20 mouse cellular contexts compared by ENCODE assay signal in the genomic region with DNA sequence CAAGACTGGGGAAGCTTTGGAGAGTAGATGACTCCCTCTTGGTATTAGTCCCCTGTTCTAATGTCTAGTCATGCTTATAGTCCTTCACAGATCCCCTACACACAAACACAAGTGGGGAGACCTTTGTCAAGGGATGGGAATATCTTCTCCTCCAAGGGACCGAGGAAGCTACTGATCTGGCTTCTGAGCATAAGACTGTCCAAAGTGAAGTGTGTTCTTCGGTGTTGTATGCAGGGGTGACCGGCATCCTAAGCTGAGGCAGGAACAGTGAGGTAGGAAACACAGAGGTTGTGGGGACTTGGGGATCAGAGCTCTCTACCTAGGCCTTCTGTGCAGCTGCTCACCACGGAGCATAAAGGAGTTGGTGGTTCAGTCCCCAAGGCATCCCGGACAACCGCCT. TPM values are rescaled to one million over a fixed set of nuclear protein-coding genes. Genes with fewer than 3 reads are reported as not detected.
DNase-seq lines count a peak whose midpoint lies in the region; ATAC-seq and TF ChIP-seq lines count a peak whose summit lies in the region.
"Had no signal": no experiment of that assay in that cellular context is flagged by ENCODE, and none has a peak within 500 bp of the region (broad histone marks: within the 10 kb centered on the region; RNA-seq: fewer than 3 reads in every experiment).

No protein-coding gene starts in this region.

- no peaks in the 10 kb centered on the region for H3K9me3 ChIP-seq in liver, embryonic 11.5 days (ENCODE audit: control insufficient read depth, low read length)
- H3K9me3 ChIP-seq in embryonic facial prominence, embryonic 10.5 days, result no peaks in the 10 kb centered on the region
- H3K9me3 ChIP-seq: embryonic facial prominence, embryonic 13.5 days; kidney, embryonic 15.5 days; lung, embryonic 15.5 days; midbrain, embryonic 12.5 days; neural tube, embryonic 13.5 days had no signal

- no peak for TF ChIP-seq CTCF in gastrocnemius, adult 2 months (IDR thresholded peaks at IDR 0.05)
- TF ChIP-seq CTCF in small intestine, adult 2 months (IDR thresholded peaks at IDR 0.05; ENCODE audit: extremely low read depth, insufficient read length, insufficient replicate concordance, low read depth, low read length), result no peak

- no peak for TF ChIP-seq POLR2A in small intestine, adult 2 months (IDR thresholded peaks at IDR 0.05; ENCODE audit: low read depth, low read length)

- no peak overlapping the region for H3K4me3 ChIP-seq in gastrocnemius, adult 2 months
- H3K4me3 ChIP-seq in liver, embryonic 11.5 days (ENCODE audit: low read depth, low read length), result no peak overlapping the region
- no peak overlapping the region for H3K4me3 ChIP-seq in embryonic facial prominence, embryonic 10.5 days
- H3K4me3 ChIP-seq in small intestine, adult 2 months (ENCODE audit: low read depth, low read length), result no peak overlapping the region
- H3K4me3 ChIP-seq: embryonic facial prominence, embryonic 13.5 days; kidney, embryonic 15.5 days; lung, embryonic 15.5 days; midbrain, embryonic 12.5 days; neural tube, embryonic 13.5 days had no signal

- peak overlapping the region; percentile 59 for H3K4me2 ChIP-seq in liver, embryonic 11.5 days
- H3K4me2 ChIP-seq: embryonic facial prominence, embryonic 13.5 days; kidney, embryonic 15.5 days; lung, embryonic 15.5 days; midbrain, embryonic 12.5 days; neural tube, embryonic 13.5 days had no signal

- intact Hi-C loops in gastrocnemius, adult 2 months (cut with DNase I), result no loop called here

- no peaks in the 10 kb centered on the region for H3K27me3 ChIP-seq in liver, embryonic 11.5 days (replicated peaks; ENCODE audit: control insufficient read depth, insufficient read depth, low read length)
- peaks cover 13% of the 10 kb centered on the region; the same call in 1 of the 2 replicates for H3K27me3 ChIP-seq in embryonic facial prominence, embryonic 10.5 days (replicated peaks; ENCODE audit: low read depth, poor library complexity, severe bottlenecking)
- H3K27me3 ChIP-seq in small intestine, adult 2 months (ENCODE audit: control insufficient read depth, insufficient read depth, low read length), result peaks cover 11% of the 10 kb centered on the region
- H3K27me3 ChIP-seq: embryonic facial prominence, embryonic 13.5 days; kidney, embryonic 15.5 days; lung, embryonic 15.5 days had no signal

- DNase-seq in gastrocnemius, adult 2 months, result peak; percentile 13
- no peak for DNase-seq in gastrocnemius, adult 8-10 months (ENCODE audit: low spot score in 2 of 2)
- DNase-seq in liver, embryonic 11.5 days (ENCODE audit: low spot score), result no peak
- no peak for DNase-seq in liver
- DNase-seq in embryonic facial prominence, embryonic 10.5 days (ENCODE audit: low spot score), result no peak
- no peak for DNase-seq in cerebellum, adult 11-12 months
- no peak for DNase-seq in left cerebral cortex, adult 8-10 months (ENCODE audit: low spot score in 2 of 2)
- DNase-seq: adrenal gland, adult 8-10 months; cerebellum, postnatal 10 days; gastrocnemius, postnatal 10 days; spleen, adult 18-20 months; thymus, adult 2 months had no signal

- no peaks in the 10 kb centered on the region for H3K36me3 ChIP-seq in liver, embryonic 11.5 days (ENCODE audit: control insufficient read depth, insufficient read depth, low read length)
- no peaks in the 10 kb centered on the region for H3K36me3 ChIP-seq in embryonic facial prominence, embryonic 10.5 days (replicated peaks)
- H3K36me3 ChIP-seq in small intestine, adult 2 months (ENCODE audit: control insufficient read depth, insufficient read depth, low read length), result no peaks in the 10 kb centered on the region
- H3K36me3 ChIP-seq: embryonic facial prominence, embryonic 13.5 days; kidney, embryonic 15.5 days; lung, embryonic 15.5 days; midbrain, embryonic 12.5 days; neural tube, embryonic 13.5 days had no signal

- H3K4me1 ChIP-seq in liver, embryonic 11.5 days (replicated peaks; ENCODE audit: control insufficient read depth, insufficient read depth, low read length), result peaks cover 36% of the 10 kb centered on the region
- peaks cover 26% of the 10 kb centered on the region for H3K4me1 ChIP-seq in embryonic facial prominence, embryonic 10.5 days
- H3K4me1 ChIP-seq in small intestine, adult 2 months (ENCODE audit: control insufficient read depth, insufficient read depth, insufficient read length, low read length), result peaks cover 10% of the 10 kb centered on the region

- peak overlapping the region; percentile 46; the same call in 1 of the 2 replicates for H3K9ac ChIP-seq in liver, embryonic 11.5 days (ENCODE audit: low read depth, low read length)
- H3K9ac ChIP-seq: embryonic facial prominence, embryonic 13.5 days; kidney, embryonic 15.5 days; lung, embryonic 15.5 days; midbrain, embryonic 12.5 days; neural tube, embryonic 13.5 days had no signal

- no peak for ATAC-seq in liver, embryonic 11.5 days (replicated peaks; ENCODE audit: low FRiP score)
- ATAC-seq: hindbrain, postnatal 0 days had no signal

- peak overlapping the region; percentile 46 for H3K27ac ChIP-seq in gastrocnemius, adult 2 months
- peak overlapping the region; percentile 90 for H3K27ac ChIP-seq in liver, embryonic 11.5 days (ENCODE audit: low read depth, low read length)
- peak overlapping the region; percentile 35; the same call in 1 of the 2 replicates for H3K27ac ChIP-seq in embryonic facial prominence, embryonic 10.5 days (replicated peaks)
- H3K27ac ChIP-seq in small intestine, adult 2 months (ENCODE audit: insufficient read depth, low read depth, low read length), result peak overlapping the region; percentile 9; the same call in 1 of the 2 replicates
- H3K27ac ChIP-seq: embryonic facial prominence, embryonic 13.5 days; hindbrain, postnatal 0 days; kidney, embryonic 15.5 days; midbrain, embryonic 12.5 days; neural tube, embryonic 13.5 days had no signal

- WGBS in liver, embryonic 11.5 days, result 48% methylated on average over 6 of the region's 6 CpGs
- WGBS in embryonic facial prominence, embryonic 10.5 days, result 70% methylated on average over 6 of the region's 6 CpGs
- WGBS in small intestine, adult 2 months, result 52% methylated on average over 6 of the region's 6 CpGs

RNA-seq across cellular contexts. Expression of a gene that starts 1.3 kb away (rescaled TPM):
- under 1 TPM in 1 of 2 experiments, not detected in 1; 0.28 TPM for total RNA-seq in gastrocnemius, adult 2 months (2021)
- under 1 TPM in 1 of 4 experiments, not detected in 3; 0.09 TPM for total RNA-seq in gastrocnemius, adult 8-10 months (2022)
- 1.9 and 2.0 TPM in 2 replicates for polyA plus RNA-seq in liver, embryonic 11.5 days (2014; fragmentation: Nextera tagmentation; extraction: Ambion mirVana)
- 0.30 and 0.51 TPM in 2 replicates for polyA plus RNA-seq in embryonic facial prominence, embryonic 10.5 days (2016; fragmentation: Nextera tagmentation; extraction: Ambion mirVana)
- 10.2 and 15.4 TPM in 2 replicates for polyA plus RNA-seq in small intestine, adult 2 months (2012; rRNA removed)
- under 1 TPM in 3 of 4 experiments, not detected in 1; 0.17 to 0.95 (median 0.46) TPM for total RNA-seq in left cerebral cortex, adult 8-10 months (2022)
- total RNA-seq: hindbrain, postnatal 0 days; left cerebral cortex, postnatal 14 days had no signal

RNA-seq across cellular contexts. Expression of a gene that starts 4.3 kb away (rescaled TPM):
- total RNA-seq in gastrocnemius, adult 2 months (2021), result 1 to 10 TPM; 3.0 to 3.8 TPM
- total RNA-seq in gastrocnemius, adult 8-10 months (2022), result 1 to 10 TPM; 2.5 to 3.5 (median 3.1) TPM
- polyA plus RNA-seq in liver, embryonic 11.5 days (2014; fragmentation: Nextera tagmentation; extraction: Ambion mirVana), result 16.4 and 17.6 TPM in 2 replicates
- polyA plus RNA-seq in embryonic facial prominence, embryonic 10.5 days (2016; fragmentation: Nextera tagmentation; extraction: Ambion mirVana), result 23.0 and 24.1 TPM in 2 replicates
- 8.1 TPM in 2 replicates for polyA plus RNA-seq in small intestine, adult 2 months (2012; rRNA removed)
- 1 to 10 TPM; 1.2 to 2.2 (median 1.8) TPM for total RNA-seq in left cerebral cortex, adult 8-10 months (2022)

RNA-seq across cellular contexts. Expression of a gene that starts 46.0 kb away (rescaled TPM):
- total RNA-seq in gastrocnemius, adult 2 months (2021), result 1 to 10 TPM; 2.7 to 6.1 TPM
- total RNA-seq in gastrocnemius, adult 8-10 months (2022), result 1 to 10 TPM; 2.5 to 4.7 (median 2.8) TPM
- 13.2 and 13.9 TPM in 2 replicates for polyA plus RNA-seq in liver, embryonic 11.5 days (2014; fragmentation: Nextera tagmentation; extraction: Ambion mirVana)
- 16.3 and 16.8 TPM in 2 replicates for polyA plus RNA-seq in embryonic facial prominence, embryonic 10.5 days (2016; fragmentation: Nextera tagmentation; extraction: Ambion mirVana)
- polyA plus RNA-seq in small intestine, adult 2 months (2012; rRNA removed), result 58.8 and 156 TPM in 2 replicates
- total RNA-seq in left cerebral cortex, adult 8-10 months (2022), result 10 to 100 TPM; 15.1 to 18.3 (median 17.3) TPM

RNA-seq across cellular contexts. Expression of a gene that starts 52.4 kb away (rescaled TPM):
- total RNA-seq in gastrocnemius, adult 2 months (2021), result 10 to 100 TPM; 20.7 to 27.4 TPM
- 10 to 100 TPM; 11.1 to 18.9 (median 12.8) TPM for total RNA-seq in gastrocnemius, adult 8-10 months (2022)
- 125 and 137 TPM in 2 replicates for polyA plus RNA-seq in liver, embryonic 11.5 days (2014; fragmentation: Nextera tagmentation; extraction: Ambion mirVana)
- 32.9 and 38.2 TPM in 2 replicates for polyA plus RNA-seq in embryonic facial prominence, embryonic 10.5 days (2016; fragmentation: Nextera tagmentation; extraction: Ambion mirVana)
- polyA plus RNA-seq in small intestine, adult 2 months (2012; rRNA removed), result 32.3 and 36.4 TPM in 2 replicates
- 10 to 100 TPM; 72.9 to 94.8 (median 80.5) TPM for total RNA-seq in left cerebral cortex, adult 8-10 months (2022)

Comparison
In these comparisons a context has a peak if more than half of its experiments do, and no peak if none do; other contexts are left out.
1. H3K27ac ChIP-seq: peak in every context shown above with its lines; median percentile 90 in liver, embryonic 11.5 days; 46 in gastrocnemius, adult 2 months; 35 in embryonic facial prominence, embryonic 10.5 days; 9 in small intestine, adult 2 months.